8 mouse cellular contexts compared by ENCODE assay signal in the genomic region with DNA sequence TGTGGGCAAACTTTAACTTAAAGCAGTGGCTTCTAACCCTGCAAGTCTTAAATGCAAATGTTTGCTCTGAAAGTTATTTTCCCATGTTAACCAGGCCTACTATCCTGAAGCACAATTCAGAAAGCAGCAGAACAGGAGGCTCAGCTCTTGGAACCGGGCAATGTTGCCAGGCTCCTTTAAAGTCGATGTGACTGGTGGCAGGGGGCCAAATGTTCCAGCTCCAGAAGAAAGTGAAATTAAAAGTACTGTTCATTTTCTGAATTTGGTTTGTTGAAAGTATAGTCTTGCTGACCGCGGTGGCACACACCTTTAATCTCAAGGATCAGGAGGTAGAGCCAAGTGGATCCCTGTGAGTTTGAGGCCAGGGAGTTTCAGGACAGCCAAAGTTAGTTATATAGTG.
A peak's percentile ranks its signal among the peaks of the same experiment; 100 is the strongest.
DNase-seq lines count a peak whose midpoint lies in the region; ATAC-seq lines count a peak whose summit lies in the region.

No protein-coding gene starts in this region.

- no peak overlapping the region for H3K9ac ChIP-seq in neural tube, embryonic 13.5 days
- H3K9ac ChIP-seq in hindbrain, embryonic 11.5 days (ENCODE audit: low read depth, low read length), result peak overlapping the region; percentile 19; the same call in 1 of the 2 replicates
- no peak overlapping the region for H3K9ac ChIP-seq in midbrain, embryonic 13.5 days (replicated peaks)

- no peak overlapping the region for H3K4me3 ChIP-seq in neural tube, embryonic 13.5 days
- H3K4me3 ChIP-seq in hindbrain, embryonic 11.5 days (ENCODE audit: low read depth, low read length), result no peak overlapping the region
- no peak overlapping the region for H3K4me3 ChIP-seq in midbrain, embryonic 13.5 days (replicated peaks)

- H3K9me3 ChIP-seq in neural tube, embryonic 13.5 days, result no peaks in the 10 kb centered on the region
- no peaks in the 10 kb centered on the region for H3K9me3 ChIP-seq in hindbrain, embryonic 11.5 days (ENCODE audit: control insufficient read depth, low read length)
- no peaks in the 10 kb centered on the region for H3K9me3 ChIP-seq in midbrain, embryonic 13.5 days

- H3K36me3 ChIP-seq in neural tube, embryonic 13.5 days, result no peaks in the 10 kb centered on the region
- no peaks in the 10 kb centered on the region for H3K36me3 ChIP-seq in hindbrain, embryonic 11.5 days (ENCODE audit: control insufficient read depth, insufficient read depth, low read length)
- H3K36me3 ChIP-seq in midbrain, embryonic 13.5 days, result no peaks in the 10 kb centered on the region

- ATAC-seq in neural tube, embryonic 13.5 days (ENCODE audit: low read depth), result no peak
- ATAC-seq in hindbrain, embryonic 11.5 days (ENCODE audit: low FRiP score), result no peak
- ATAC-seq in midbrain, embryonic 13.5 days, result no peak

- no peaks in the 10 kb centered on the region for H3K27me3 ChIP-seq in neural tube, embryonic 13.5 days
- no peaks in the 10 kb centered on the region for H3K27me3 ChIP-seq in hindbrain, embryonic 11.5 days (ENCODE audit: control insufficient read depth, insufficient read depth, low read length)
- H3K27me3 ChIP-seq in midbrain, embryonic 13.5 days, result no peaks in the 10 kb centered on the region

- no peak for DNase-seq in neural tube, embryonic 10.5 days (ENCODE audit: extremely low spot score, low spot score)
- peak; percentile 75 to 76 for DNase-seq in cerebellum, postnatal 14 days
- no peak for DNase-seq in hindbrain, embryonic 11.5 days (ENCODE audit: low spot score)
- DNase-seq in left cerebral cortex, postnatal 14 days (ENCODE audit: low spot score in 2 of 2), result peak; percentile 60 to 72
- no peak for DNase-seq in spleen, postnatal 4 days (ENCODE audit: low spot score in 2 of 2)
- no peak for DNase-seq in embryo, embryonic 10.5 days (ENCODE audit: low spot score)

- no peak overlapping the region for H3K4me2 ChIP-seq in neural tube, embryonic 13.5 days
- H3K4me2 ChIP-seq in hindbrain, embryonic 11.5 days (replicated peaks; ENCODE audit: low read depth, low read length), result no peak overlapping the region
- no peak overlapping the region for H3K4me2 ChIP-seq in midbrain, embryonic 13.5 days (replicated peaks)

- H3K4me1 ChIP-seq in neural tube, embryonic 13.5 days (replicated peaks), result peaks cover 71% of the 10 kb centered on the region
- 0 out of 2 replicates have a peak, but pooled peaks cover 5% of the 10 kb centered on the region for H3K4me1 ChIP-seq in hindbrain, embryonic 11.5 days (replicated peaks; ENCODE audit: control insufficient read depth, insufficient read depth, low read length)
- H3K4me1 ChIP-seq in midbrain, embryonic 13.5 days (replicated peaks), result peaks cover 80% of the 10 kb centered on the region

- intact Hi-C loops in left cerebral cortex, postnatal 14 days (cut with DNase I), result no loop called here

- WGBS in neural tube, embryonic 13.5 days, result 55% methylated on average over 4 of the region's 4 CpGs
- 66% methylated on average over 4 of the region's 4 CpGs for WGBS in hindbrain, embryonic 11.5 days
- WGBS in midbrain, embryonic 13.5 days, result 40% methylated on average over 4 of the region's 4 CpGs

- H3K27ac ChIP-seq in neural tube, embryonic 13.5 days (replicated peaks), result peak overlapping the region; percentile 20
- H3K27ac ChIP-seq in hindbrain, embryonic 11.5 days (ENCODE audit: low read depth, low read length), result no peak overlapping the region
- H3K27ac ChIP-seq in midbrain, embryonic 13.5 days, result peak overlapping the region; percentile 8; the same call in 1 of the 2 replicates

Comparison
In these comparisons a context has a peak if more than half of its experiments do, and no peak if none do; other contexts are left out.
1. DNase-seq: peak in cerebellum, postnatal 14 days (2 of 2) and left cerebral cortex, postnatal 14 days (2 of 2); none in neural tube, embryonic 10.5 days (single experiment), hindbrain, embryonic 11.5 days (single experiment), spleen, postnatal 4 days (0 of 2) and embryo, embryonic 10.5 days (single experiment).